Mouse (Mus musculus) olfactory bulb, adult 2 months (tissue): ENCODE results near the gene Camkmt.

Experiments
- CTCF ChIP-seq: fragments of 200-500 bp; IDR thresholded peaks from 2 replicates; pipeline ENCODE4 v1.5.1; 2012; ENCODE audit warnings: low read depth, mild to moderate bottlenecking, low read length, moderate library complexity; ENCODE audit not compliant: insufficient read depth
- POLR2A ChIP-seq: fragments of 200-500 bp; IDR thresholded peaks from 2 replicates; pipeline ENCODE4 v1.6.1; 2012; ENCODE audit warnings: mild to moderate bottlenecking, low read depth, low read length, moderate library complexity; ENCODE audit not compliant: insufficient read depth

DNA sequence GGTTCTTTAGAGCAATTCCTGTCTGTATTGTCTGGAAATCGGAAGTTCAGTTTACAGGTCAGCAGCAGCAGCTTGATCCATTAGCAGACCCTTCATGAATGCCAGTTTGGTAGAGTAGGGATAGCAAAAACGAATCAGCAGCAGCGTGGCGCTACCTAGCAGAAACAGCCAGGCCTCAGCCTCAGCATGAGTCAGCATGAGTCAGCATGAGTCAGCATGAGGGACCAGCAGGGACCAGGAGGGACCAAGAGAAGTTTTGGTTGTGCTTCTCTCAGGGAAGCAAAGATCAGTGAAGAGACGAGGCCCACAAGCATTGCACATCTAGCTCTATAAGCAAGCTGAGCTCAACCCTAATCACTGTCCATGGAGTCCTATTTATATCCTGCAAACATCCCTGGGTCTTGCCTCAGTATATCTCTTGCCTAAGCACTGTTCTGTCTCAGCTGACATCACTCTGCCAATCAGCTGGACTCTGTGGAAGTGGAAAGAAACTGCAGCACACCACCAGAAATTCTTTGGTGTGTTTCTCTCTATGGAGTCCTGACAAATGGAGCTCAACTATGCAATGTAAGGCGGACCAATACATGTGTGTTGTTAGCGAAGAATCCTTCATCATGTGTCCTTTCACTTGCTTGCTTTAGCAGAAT lies 8.4 kb downstream of the Camkmt start:
- TF ChIP-seq CTCF (no peak), POLR2A (no peak)
